Mouse (Mus musculus) layer of hippocampus, adult 11-12 months (tissue): ENCODE data around the gene Gm10563.
"Not testable (repeated sequence)": the region's sequence is repeated elsewhere in the genome, so short reads cannot be mapped to it uniquely, and the experiment has no call there.

ENCODE experiments used
- DNase-seq: peaks from one replicate; pipeline ENCODE4 v3.0.0; 2022; ENCODE audit warnings: low spot score

Gm10563 gene

GRCm38 (mm10) chr4:155645308-155645707, at the start of gene Gm10563:
Gene Gm10563, minus strand, starts transcription at chr4:155645408.
- DNase-seq, result not testable (repeated sequence)

- peak; percentile 79 for DNase-seq
Observed at GRCm38 (mm10) chr4:155694482-155695401, 49.5 kb upstream of the Gm10563 start.

- peak; percentile 74 for DNase-seq
Observed at GRCm38 (mm10) chr4:155694111-155694481, 48.9 kb upstream of the Gm10563 start, which contains the start of gene Fndc10. Gene Fndc10, plus strand, starts transcription at chr4:155694342.

- no peak for DNase-seq
Observed at GRCm38 (mm10) chr4:155692421-155692820, 47.2 kb upstream of the Gm10563 start.

GRCm38 (mm10) chr4:155690571-155691375, 45.6 kb upstream of the Gm10563 start:
- DNase-seq, result peak; percentile 77

- DNase-seq, result not testable (repeated sequence)
Observed at GRCm38 (mm10) chr4:155687764-155688163, 42.6 kb upstream of the Gm10563 start.

GRCm38 (mm10) chr4:155683670-155684277, 38.6 kb upstream of the Gm10563 start:
- not testable (repeated sequence) for DNase-seq

GRCm38 (mm10) chr4:155675991-155676390, 30.8 kb upstream of the Gm10563 start:
- DNase-seq, result peak; percentile 35

- DNase-seq, result no peak
Observed at GRCm38 (mm10) chr4:155672082-155672481, 26.9 kb upstream of the Gm10563 start.

- not testable (repeated sequence) for DNase-seq
Observed at GRCm38 (mm10) chr4:155670236-155670635, 25.0 kb upstream of the Gm10563 start.

- DNase-seq, result no peak
Observed at GRCm38 (mm10) chr4:155669598-155670075, 24.4 kb upstream of the Gm10563 start.

GRCm38 (mm10) chr4:155668689-155669597, 23.7 kb upstream of the Gm10563 start, which contains the start of gene Mib2:
Gene Mib2, minus strand, starts transcription at chr4:155669198.
- peak; percentile 99 for DNase-seq

GRCm38 (mm10) chr4:155666903-155667302, 21.7 kb upstream of the Gm10563 start:
- no peak for DNase-seq

GRCm38 (mm10) chr4:155660641-155661040, 15.4 kb upstream of the Gm10563 start:
- no peak for DNase-seq

GRCm38 (mm10) chr4:155658961-155659360, 13.8 kb upstream of the Gm10563 start:
- DNase-seq, result no peak

- DNase-seq, result no peak
Observed at GRCm38 (mm10) chr4:155656214-155656751, 11.1 kb upstream of the Gm10563 start.

- DNase-seq, result peak; percentile 33
Observed at GRCm38 (mm10) chr4:155654456-155655298, 9.5 kb upstream of the Gm10563 start.

GRCm38 (mm10) chr4:155654183-155654455, 8.9 kb upstream of the Gm10563 start:
- DNase-seq, result no peak

GRCm38 (mm10) chr4:155653451-155654182, 8.4 kb upstream of the Gm10563 start:
- no peak for DNase-seq
